Mouse (Mus musculus) hindbrain, embryonic 11.5 days (tissue): ENCODE results near the gene Pgls. TPM values are rescaled to one million over a fixed set of nuclear protein-coding genes. Genes with fewer than 3 reads are reported as not detected.
A peak's percentile ranks its signal among the peaks of the same experiment; 100 is the strongest.

Experiments
- ATAC-seq: fragments of 200-750 bp; cut with Nextera tagmentation; 2 replicates; pipeline ENCODE4 v1.8.0; 2017; ENCODE audit warnings: mild to moderate bottlenecking, moderate TSS enrichment, moderate library complexity; ENCODE audit not compliant: low FRiP score
- DNase-seq: peaks from one replicate; pipeline ENCODE4 v3.0.0-alpha.2; 2015; ENCODE audit warnings: low spot score
- H3K27ac ChIP-seq: fragments of 300-500 bp; sonication (generic); 2 replicates; pipeline ENCODE4 v1.5.1; 2014; ENCODE audit warnings: mild to moderate bottlenecking, low read depth, low read length
- H3K27me3 ChIP-seq: fragments of 300-500 bp; sonication (generic); 2 replicates; pipeline ENCODE4 v1.6.1; 2014; ENCODE audit warnings: mild to moderate bottlenecking, low read length, moderate library complexity, mixed read lengths; ENCODE audit not compliant: control insufficient read depth, insufficient read depth
- H3K36me3 ChIP-seq: fragments of 300-500 bp; sonication (generic); 2 replicates; pipeline ENCODE4 v1.6.1; 2014; ENCODE audit warnings: mild to moderate bottlenecking, low read length, moderate library complexity, mixed read lengths; ENCODE audit not compliant: control insufficient read depth, insufficient read depth
- H3K4me1 ChIP-seq: fragments of 300-500 bp; sonication (generic); replicated peaks from 2 replicates; pipeline ENCODE4 v1.6.1; 2014; ENCODE audit warnings: low read length, mixed read lengths; ENCODE audit not compliant: control insufficient read depth, insufficient read depth
- H3K4me2 ChIP-seq: fragments of 300-500 bp; sonication (generic); replicated peaks from 2 replicates; pipeline ENCODE4 v1.6.1; 2014; ENCODE audit warnings: mild to moderate bottlenecking, low read depth, low read length
- H3K4me3 ChIP-seq: fragments of 300-500 bp; sonication (generic); 2 replicates; pipeline ENCODE4 v1.5.1; 2014; ENCODE audit warnings: low read depth, low read length
- H3K9ac ChIP-seq: fragments of 300-500 bp; sonication (generic); 2 replicates; pipeline ENCODE4 v1.6.1; 2014; ENCODE audit warnings: low read depth, low read length
- H3K9me3 ChIP-seq: fragments of 300-500 bp; sonication (generic); 2 replicates; pipeline ENCODE4 v1.6.1; 2016; ENCODE audit warnings: low read length; ENCODE audit not compliant: control insufficient read depth
- WGBS: fragments of 180-500 bp; shearing (Covaris S2); extraction: QIAGEN DNeasy Blood & Tissue Kit; methylation state at CpG from one replicate; pipeline ENCODE4 v1.1.7; 2014; 5-methylcytosine and 5-hydroxymethylcytosine counted together
- polyA plus RNA-seq: library from polyadenylated mRNA; unstranded; fragments of >200 nt; fragmentation: Nextera tagmentation; extraction: Ambion mirVana; gene quantifications from 2 replicates; pipeline ENCODE4 v1.2.1, GENCODE M21; 2014

Gene Pgls
- polyA plus RNA-seq, 1 experiment from 2014 or later: 228 TPM

GRCm38 (mm10) chr8:71619786-71620185, 27.8 kb downstream of the Pgls start:
- Histone ChIP-seq H3K4me1 (no peaks in the 10 kb centered on the region), H3K4me2 (no peak overlapping the region), H3K9ac (no peak overlapping the region), H3K27me3 (no peaks in the 10 kb centered on the region), H3K4me3 (no peak overlapping the region), H3K36me3 (peaks cover 44% of the 10 kb centered on the region), H3K9me3 (no peaks in the 10 kb centered on the region), H3K27ac (no peak overlapping the region)
- ATAC-seq (no peak), DNase-seq (no peak)
- 98% methylated on average over 2 of the region's 2 CpGs for WGBS

GRCm38 (mm10) chr8:71625088-71625487, 33.1 kb downstream of the Pgls start:
- Histone ChIP-seq H3K4me3 (no peak overlapping the region), H3K27me3 (peaks cover 8% of the 10 kb centered on the region), H3K9ac (no peak overlapping the region), H3K4me2 (no peak overlapping the region), H3K9me3 (no peaks in the 10 kb centered on the region), H3K4me1 (peaks cover 5% of the 10 kb centered on the region), H3K36me3 (peaks cover 32% of the 10 kb centered on the region), H3K27ac (no peak overlapping the region)
- 75% methylated on average over 1 of the region's 1 CpGs for WGBS
- DNase-seq: no peak
- no peak for ATAC-seq

- no peaks in the 10 kb centered on the region for H3K9me3 ChIP-seq
- H3K27ac ChIP-seq: no peak overlapping the region
- H3K9ac ChIP-seq: no peak overlapping the region
- peaks cover 17% of the 10 kb centered on the region for H3K27me3 ChIP-seq
- ATAC-seq (no peak), DNase-seq (no peak)
- peaks cover 5% of the 10 kb centered on the region for H3K4me1 ChIP-seq
- H3K4me2 ChIP-seq: no peak overlapping the region
- H3K36me3 ChIP-seq: peaks cover 20% of the 10 kb centered on the region
- 86% methylated on average over 9 of the region's 9 CpGs for WGBS
- no peak overlapping the region for H3K4me3 ChIP-seq
These were observed 34.8 kb downstream of the Pgls start for GRCm38 (mm10) chr8:71626753-71627152.

GRCm38 (mm10) chr8:71627265-71628099, 35.5 kb downstream of the Pgls start:
- no peak overlapping the region for H3K4me3 ChIP-seq
- H3K4me1 ChIP-seq: peaks cover 5% of the 10 kb centered on the region
- no peak for DNase-seq
- H3K9ac ChIP-seq: no peak overlapping the region
- WGBS: 52% methylated on average over 9 of the region's 9 CpGs
- ATAC-seq: no peak
- no peaks in the 10 kb centered on the region for H3K9me3 ChIP-seq
- H3K27me3 ChIP-seq: peaks cover 19% of the 10 kb centered on the region
- no peak overlapping the region for H3K4me2 ChIP-seq
- no peak overlapping the region for H3K27ac ChIP-seq
- peaks cover 13% of the 10 kb centered on the region for H3K36me3 ChIP-seq

- H3K4me1 ChIP-seq: peaks cover 5% of the 10 kb centered on the region
- H3K9ac ChIP-seq: peak overlapping the region; percentile 68
- WGBS: 7% methylated on average over 16 of the region's 16 CpGs
- peak overlapping the region; percentile 44 for H3K4me3 ChIP-seq
- no peak for DNase-seq
- H3K36me3 ChIP-seq: peaks cover 2% of the 10 kb centered on the region
- H3K27me3 ChIP-seq: peaks cover 21% of the 10 kb centered on the region
- peaks cover 3% of the 10 kb centered on the region; the same call in 1 of the 2 replicates for H3K9me3 ChIP-seq
- no peak; the same call in 1 of the 2 replicates for ATAC-seq
- H3K27ac ChIP-seq: 0 out of 2 replicates have a peak overlapping the region, but pooled peaks have one; percentile 51
- peak overlapping the region; percentile 92 for H3K4me2 ChIP-seq
These were observed 36.6 kb downstream of the Pgls start for GRCm38 (mm10) chr8:71628396-71629095.

- under 1% methylated on average over 55 of the region's 55 CpGs for WGBS
- peak overlapping the region; percentile 92 for H3K4me2 ChIP-seq
- no peaks in the 10 kb centered on the region for H3K36me3 ChIP-seq
- peaks cover 3% of the 10 kb centered on the region; the same call in 1 of the 2 replicates for H3K9me3 ChIP-seq
- peaks cover 24% of the 10 kb centered on the region for H3K27me3 ChIP-seq
- H3K27ac ChIP-seq: peak overlapping the region; percentile 51; the same call in 1 of the 2 replicates
- ATAC-seq (peak; percentile 89), DNase-seq (peak; percentile 96)
- H3K4me3 ChIP-seq: peak overlapping the region; percentile 44
- H3K4me1 ChIP-seq: peaks cover 5% of the 10 kb centered on the region
- H3K9ac ChIP-seq: peak overlapping the region; percentile 68
These were observed 37.2 kb downstream of the Pgls start for GRCm38 (mm10) chr8:71629096-71629697.

GRCm38 (mm10) chr8:71629781-71630212, 37.8 kb downstream of the Pgls start:
- DNase-seq: peak; percentile 58
- H3K36me3 ChIP-seq: no peaks in the 10 kb centered on the region
- peaks cover 26% of the 10 kb centered on the region for H3K27me3 ChIP-seq
- H3K9ac ChIP-seq: peak overlapping the region; percentile 68; the same call in 1 of the 2 replicates
- WGBS: 4% methylated on average over 25 of the region's 25 CpGs
- no peak overlapping the region for H3K27ac ChIP-seq
- peak overlapping the region; percentile 44 for H3K4me3 ChIP-seq
- H3K4me1 ChIP-seq: peaks cover 5% of the 10 kb centered on the region
- peak overlapping the region; percentile 92 for H3K4me2 ChIP-seq
- peak; percentile 51 for ATAC-seq
- H3K9me3 ChIP-seq: peaks cover 3% of the 10 kb centered on the region; the same call in 1 of the 2 replicates

GRCm38 (mm10) chr8:71630761-71631160, 38.8 kb downstream of the Pgls start:
- peaks cover 3% of the 10 kb centered on the region; the same call in 1 of the 2 replicates for H3K9me3 ChIP-seq

More at GRCm38 (mm10) chr8:71630761-71631160, 38.8 kb downstream of the Pgls start:
- no peak overlapping the region for H3K4me3 ChIP-seq
- H3K9ac ChIP-seq: no peak overlapping the region
- WGBS: 86% methylated on average over 6 of the region's 6 CpGs
- H3K4me2 ChIP-seq: no peak overlapping the region
- H3K27me3 ChIP-seq: peaks cover 28% of the 10 kb centered on the region
- H3K36me3 ChIP-seq: no peaks in the 10 kb centered on the region
- DNase-seq (no peak), ATAC-seq (no peak)
- no peak overlapping the region for H3K27ac ChIP-seq
- peaks cover 5% of the 10 kb centered on the region for H3K4me1 ChIP-seq
